Mouse (Mus musculus) 3134 (cell line): ENCODE measurements around the gene Hnrnpa2b1.
A peak's percentile ranks its signal among the peaks of the same experiment; 100 is the strongest.

Experiments
- DNase-seq: peaks from one replicate; pipeline ENCODE4 v3.0.0-alpha.2; 2011; ENCODE audit warnings: low spot score; ENCODE audit not compliant: insufficient read length; ENCODE audit errors: extremely low read depth

Hnrnpa2b1 gene

DNA sequence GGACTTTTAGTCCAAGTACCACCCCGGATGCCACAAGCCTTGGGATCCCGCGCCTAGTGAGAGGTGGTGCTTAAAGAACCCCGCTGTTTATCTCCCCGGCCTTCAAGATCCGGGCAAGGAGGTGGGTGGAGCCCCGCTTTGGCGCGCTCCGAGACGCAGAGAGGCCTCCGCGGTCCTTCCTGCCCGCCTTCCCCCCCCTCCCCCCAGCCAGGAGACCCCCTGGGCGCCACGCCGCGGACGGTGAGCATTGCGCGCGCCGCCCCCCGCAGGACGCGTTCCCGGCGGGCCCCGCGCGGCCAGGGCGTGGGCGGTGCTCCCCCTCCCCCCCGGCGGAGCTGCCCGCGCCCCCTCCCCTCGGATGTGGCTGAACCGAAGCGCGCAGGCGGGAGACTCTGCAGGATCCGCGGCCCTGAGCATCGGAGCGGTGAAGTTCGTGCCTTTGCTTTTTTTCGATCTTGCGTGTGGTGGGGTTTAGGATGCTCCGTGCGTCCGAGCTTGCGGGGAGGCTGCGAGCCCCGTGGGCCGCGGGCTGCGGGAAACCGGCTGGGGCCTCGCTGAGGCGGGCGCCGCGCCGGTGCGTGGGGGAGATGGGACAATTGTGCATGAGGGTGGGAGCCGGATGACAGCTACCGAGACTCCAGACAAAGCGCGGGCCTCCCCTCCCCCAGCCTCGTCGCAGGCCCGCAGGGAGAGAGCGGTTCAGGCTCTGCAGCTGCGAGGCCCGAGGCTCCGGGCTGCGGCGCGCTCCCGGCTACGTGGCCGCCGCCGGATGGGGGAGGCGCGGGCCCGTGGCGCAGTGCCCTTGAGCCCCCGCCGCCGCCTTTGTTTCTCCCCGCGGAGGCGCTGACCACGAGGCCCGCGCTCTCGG, 851 bp upstream of the Hnrnpa2b1 start, which contains the start of gene Cbx3:
Cbx3 (plus strand) TSS at position 50 of the 868 bp plus-strand sequence.
- DNase-seq, result peak; percentile 76

DNA sequence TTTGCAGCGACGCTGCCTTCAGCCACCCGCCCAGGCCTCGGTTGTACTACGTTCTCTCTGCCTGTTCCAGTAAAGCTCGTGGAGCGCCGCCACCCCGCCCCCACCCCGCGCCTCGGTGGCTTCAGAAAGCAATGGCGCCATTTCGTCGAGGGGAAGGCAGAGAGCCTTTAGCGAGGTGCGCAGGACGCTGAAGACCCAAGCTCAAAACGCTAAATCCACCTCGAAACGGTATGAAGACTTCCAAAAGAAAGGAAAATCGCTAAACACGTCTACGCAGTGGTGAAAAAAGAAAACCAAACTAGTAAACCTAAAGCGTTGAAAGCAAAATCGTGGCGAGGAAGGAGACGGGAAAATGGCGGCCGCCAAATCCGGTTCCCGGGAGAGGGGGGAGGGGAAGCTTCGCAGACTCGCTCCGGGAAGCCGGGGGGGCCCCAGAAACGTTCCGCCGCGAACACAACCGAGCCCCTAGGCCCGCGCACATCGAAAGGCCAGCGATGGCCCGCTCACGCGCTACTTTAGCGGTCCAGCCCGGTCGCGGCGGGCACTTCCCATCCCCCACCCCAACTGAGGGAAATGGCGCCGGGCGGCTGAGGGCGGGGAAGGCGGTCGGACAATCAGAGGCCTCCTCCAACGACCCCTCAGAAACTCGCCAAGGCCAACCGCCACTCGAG, 668 bp downstream of the Hnrnpa2b1 start:
- peak; percentile 75 for DNase-seq

DNA sequence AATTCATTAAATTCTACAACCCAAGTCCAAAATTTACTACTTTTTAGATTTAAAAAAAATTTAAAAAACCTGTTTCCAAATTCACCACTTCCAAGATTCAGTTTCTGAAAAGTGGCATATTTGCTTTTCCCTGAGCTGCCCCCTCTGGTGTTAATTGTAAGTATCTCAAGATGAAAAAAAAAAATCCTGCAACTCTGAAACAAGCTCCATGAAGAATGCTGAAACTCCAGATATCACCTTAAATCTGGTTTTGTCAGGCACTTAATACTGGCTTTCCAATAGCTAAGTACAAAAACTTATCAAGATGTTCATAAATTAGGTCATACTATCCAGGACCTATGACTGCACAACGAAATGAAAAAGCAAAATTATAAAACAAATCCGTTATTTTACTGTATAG, 2.0 kb downstream of the Hnrnpa2b1 start:
- no peak for DNase-seq

DNA sequence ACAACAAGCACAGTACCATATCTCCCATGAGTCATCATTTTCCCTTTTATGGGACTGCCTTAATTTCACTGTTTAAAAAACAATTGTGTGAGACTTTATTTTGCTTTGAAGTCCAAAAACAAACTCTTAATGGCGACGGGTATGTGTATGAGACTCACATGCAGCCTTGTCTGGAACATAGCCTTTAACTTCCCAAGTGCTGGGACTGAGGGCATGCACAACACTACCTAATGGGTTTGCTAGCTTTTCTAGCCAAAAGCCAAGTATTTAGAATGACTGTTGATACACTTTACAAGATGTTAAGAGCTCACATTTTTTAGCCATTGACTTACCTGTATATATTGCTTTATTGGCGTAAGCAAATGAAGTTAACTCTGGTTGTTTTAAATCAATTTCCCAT, 9.3 kb downstream of the Hnrnpa2b1 start:
- no peak for DNase-seq

DNA sequence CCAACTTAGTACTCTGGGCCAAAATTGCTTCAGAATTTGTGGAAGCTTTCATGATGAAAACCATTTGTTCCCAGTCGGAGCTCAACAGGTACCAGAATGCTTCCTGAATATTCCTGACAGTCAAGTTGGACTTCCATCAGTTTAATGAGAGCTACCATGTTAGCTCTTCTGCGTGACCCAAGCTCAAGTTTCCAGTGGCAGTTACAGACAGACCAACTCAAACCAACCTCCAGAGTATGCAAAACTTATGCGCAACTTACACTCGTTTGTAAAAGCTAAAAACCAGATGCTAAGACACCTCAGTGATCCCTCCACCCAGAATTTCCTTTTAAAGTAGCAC, 9.7 kb downstream of the Hnrnpa2b1 start:
- no peak for DNase-seq

DNA sequence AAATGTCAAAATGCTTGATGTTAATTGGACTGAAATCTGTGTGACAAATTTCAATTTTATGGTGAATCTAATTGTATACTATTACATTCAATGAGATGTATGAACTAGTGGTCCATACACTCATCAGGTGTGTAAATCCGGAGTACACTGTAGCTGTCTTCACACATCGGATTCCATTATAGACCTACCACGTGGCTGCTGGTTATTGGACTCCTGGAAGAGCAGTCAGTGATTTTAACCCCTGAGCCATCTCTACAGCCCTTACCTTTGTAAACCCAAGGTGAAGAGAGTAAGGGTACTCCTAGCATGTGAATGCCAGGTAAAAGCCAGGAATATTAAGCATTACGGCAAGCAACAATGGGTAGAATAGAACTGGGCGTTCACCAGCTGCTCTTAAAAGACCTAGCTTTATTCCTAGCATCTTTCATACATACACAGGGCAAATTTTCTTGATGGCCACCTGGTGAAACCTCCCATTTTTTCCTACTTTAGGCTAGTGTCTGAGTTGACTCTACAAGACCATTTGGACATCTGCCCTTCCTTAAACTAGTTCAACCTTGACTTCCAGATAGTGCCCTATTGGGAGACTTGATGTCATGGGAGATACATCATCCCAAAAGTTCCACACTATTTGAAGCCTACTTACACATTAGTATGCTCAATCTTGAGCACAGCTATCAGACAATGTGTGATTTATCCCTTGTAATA, 10.2 kb downstream of the Hnrnpa2b1 start:
- DNase-seq, result no peak

DNA sequence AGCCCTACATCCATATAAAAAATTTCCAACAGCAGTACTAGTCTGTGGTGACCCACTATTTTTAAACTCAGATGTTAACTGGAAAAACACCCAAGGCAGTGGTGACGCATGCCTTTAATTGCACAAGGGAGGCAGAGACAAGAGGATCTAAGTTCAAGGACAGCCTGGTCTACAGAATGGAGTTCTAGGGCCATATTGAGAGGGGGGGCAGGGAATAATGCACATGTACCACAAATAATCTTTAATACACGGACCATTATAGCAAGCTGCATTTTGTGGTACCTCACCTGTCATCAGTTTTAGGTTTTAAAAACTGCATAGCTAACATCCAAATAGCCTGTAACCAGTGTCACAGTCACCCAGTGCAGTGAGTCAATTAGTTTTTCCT, 10.8 kb downstream of the Hnrnpa2b1 start:
- no peak for DNase-seq

DNA sequence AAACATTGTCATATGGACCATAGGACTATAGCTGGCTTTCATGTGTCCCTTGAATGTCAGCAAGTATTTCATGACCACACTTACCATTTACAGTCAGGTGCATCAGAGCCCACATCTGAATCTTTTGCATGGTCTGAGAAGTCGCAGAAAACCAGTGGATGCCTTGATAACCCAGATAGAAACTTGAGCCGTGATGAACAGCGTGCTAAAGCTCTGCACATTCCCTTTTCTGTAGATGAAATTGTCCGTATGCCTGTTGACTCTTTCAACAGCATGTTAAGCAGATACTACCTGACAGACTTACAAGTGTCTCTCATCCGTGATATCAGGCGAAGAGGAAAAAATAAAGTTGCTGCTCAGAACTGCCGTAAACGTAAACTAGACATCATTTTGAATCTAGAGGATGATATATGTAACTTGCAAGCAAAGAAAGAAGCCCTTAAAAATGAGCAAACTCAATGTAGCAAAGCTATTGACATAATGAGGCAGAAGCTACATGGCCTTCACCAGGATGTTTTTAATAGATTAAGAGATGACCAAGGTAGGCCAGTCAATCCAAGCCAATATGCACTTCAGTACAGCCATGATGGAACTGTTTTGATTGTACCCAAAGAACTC, 11.8 kb downstream of the Hnrnpa2b1 start:
- no peak for DNase-seq

DNA sequence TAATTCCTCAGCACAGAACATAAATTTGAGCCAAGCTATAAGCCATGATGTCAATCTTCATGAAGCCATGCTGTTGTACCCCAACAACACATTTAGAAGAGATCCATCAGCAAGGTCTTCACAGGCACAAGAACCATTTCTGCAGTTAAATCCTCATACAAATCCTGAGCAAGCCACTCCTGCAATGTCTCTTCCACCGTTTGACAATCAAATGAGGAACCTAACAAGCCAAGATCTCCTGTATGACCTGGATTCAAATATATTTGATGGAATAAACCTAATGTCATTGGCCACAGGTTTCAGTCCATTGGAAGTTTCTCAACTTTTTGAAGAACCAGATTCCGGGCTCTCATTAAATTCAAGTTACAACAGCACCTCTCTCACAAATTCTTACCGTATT, 12.4 kb downstream of the Hnrnpa2b1 start:
- DNase-seq, result no peak

DNA sequence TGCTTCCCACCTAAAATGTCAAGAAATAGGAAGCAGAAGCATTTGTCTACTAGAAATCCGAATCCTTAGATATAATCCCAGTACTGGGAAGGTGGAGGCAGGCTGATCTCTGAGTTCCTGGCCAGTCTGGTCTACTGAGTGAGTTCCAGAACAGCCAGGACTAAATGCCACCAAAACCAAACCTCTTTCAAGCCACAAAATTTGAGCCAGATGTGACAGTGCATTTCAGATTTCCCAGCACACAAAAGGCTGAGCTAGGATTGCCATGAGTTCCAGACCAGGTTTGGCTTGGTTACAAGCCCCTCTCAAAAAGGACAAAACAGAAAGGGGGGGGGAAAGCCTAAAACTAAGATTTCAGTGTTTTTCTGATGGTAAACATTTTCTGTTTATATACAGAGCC, 13.5 kb downstream of the Hnrnpa2b1 start:
- no peak for DNase-seq

DNA sequence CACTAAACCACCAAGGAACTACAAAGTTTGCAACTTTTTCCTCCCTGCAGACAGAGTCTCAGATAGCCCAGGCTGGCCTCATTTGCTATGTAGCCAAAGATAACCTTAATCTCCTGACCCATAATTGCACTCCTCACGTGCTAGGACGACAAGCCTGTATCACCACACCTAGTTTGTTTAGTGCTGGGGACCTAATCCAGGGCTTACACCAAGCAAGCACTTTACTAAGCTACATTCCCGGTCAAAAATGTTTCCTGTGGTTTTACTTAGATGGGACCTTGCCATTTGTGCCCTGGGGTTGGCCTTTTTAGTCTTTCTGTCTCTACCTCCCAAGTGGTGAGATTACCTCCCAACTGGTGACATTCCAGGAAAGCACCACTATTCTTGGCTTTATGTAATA, 14.7 kb downstream of the Hnrnpa2b1 start:
- DNase-seq, result no peak

DNA sequence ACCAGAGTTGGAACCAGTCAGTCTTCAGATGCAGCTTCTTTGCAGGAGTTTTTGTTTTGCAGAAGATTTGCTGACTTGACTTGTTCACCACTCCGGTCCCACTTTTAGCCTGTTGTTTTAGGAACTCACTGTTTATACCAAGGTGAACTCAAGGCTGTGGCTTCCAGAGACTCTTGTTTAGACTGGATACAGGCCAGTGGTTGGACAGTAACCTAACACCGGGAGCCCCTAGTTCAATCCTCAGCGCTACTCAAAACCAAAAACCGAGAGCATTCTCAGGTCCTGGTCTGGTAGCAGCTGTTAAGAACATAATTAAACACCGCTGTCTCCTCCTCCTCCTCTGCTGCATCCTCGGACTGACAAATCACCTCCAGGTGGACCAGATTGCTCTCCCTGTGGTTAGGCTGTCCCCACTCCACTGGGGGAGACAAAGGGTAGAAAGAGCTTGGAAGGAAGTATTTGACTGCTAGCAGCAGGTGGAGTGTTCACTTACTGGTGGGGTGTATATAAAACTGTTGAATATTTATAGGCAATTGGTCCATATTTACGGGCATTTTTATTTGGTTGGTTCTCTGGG, 16.7 kb downstream of the Hnrnpa2b1 start:
- no peak for DNase-seq

DNA sequence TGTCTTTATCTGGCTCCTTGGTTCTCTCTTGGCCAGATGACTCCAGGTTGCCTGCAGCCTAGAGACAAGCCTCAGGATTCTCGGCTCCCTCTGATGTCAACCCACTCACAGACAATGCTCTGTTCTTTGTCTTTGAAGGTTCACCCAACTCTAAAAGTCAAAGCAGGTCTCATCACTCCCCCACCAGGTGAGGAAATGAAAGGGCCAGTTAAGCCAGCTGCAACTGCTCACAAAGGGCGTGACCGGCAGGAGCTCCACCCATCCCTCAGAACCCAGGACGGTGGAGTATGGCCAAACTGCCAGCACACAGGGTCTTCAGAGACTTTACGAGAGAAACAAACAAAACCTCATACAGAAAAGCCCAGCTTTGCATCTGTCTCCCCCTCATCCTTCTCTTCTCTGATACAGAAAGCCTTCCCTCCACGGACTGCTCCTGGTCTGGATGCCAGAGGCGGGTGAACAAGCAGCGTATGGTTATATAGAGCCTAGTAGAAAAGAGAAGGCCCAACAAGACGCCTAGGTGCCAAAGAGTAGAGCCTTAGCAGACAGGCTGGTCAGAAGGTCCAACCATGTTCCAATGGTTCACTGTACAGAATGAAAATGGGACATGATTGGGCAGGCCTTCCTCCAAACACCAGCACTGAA, 27.4 kb downstream of the Hnrnpa2b1 start:
- DNase-seq, result no peak

DNA sequence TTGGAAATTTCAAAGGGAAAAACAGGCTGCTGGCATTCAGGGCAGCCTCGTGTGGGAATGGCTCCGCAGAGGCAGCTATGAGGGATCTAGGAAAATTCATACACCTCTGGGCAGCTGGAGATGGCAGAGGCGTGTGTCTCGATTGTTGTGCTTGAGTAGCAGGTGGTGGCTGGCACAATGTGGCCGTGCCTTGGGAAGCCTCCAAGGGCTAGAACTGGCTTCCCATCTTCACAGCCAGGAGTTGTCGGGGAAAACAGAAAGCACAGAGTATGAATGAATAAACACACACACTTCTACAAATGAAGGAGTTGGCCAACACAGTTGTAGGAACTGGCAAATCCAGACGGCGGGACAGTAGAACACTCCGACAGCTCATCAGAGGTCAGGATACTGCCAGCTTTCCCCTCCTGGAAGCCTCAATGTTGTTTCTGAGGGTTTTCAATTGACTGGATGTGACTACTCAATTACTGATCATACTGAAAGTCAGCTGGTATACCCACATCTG, 30.8 kb downstream of the Hnrnpa2b1 start:
- DNase-seq, result no peak

DNA sequence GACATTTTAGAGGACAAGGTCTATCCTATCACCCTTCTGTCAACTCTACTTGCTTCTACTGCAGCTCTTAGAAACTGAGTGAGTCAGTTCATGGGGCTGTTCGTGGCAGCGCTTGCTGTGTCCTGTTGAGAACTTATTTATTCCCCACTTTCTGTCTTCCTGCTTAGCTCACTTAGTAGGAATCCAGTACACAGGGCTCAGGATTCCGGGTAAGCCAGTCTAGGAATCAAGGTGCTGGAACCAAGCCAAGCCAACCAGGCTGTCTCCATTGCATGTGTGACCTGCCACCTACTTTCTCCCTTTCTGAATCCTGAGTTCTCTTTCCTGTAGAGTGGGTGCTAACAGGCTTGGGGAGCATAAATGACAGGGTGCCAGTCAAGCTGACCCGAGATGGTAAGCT, 32.0 kb downstream of the Hnrnpa2b1 start:
- no peak for DNase-seq

DNA sequence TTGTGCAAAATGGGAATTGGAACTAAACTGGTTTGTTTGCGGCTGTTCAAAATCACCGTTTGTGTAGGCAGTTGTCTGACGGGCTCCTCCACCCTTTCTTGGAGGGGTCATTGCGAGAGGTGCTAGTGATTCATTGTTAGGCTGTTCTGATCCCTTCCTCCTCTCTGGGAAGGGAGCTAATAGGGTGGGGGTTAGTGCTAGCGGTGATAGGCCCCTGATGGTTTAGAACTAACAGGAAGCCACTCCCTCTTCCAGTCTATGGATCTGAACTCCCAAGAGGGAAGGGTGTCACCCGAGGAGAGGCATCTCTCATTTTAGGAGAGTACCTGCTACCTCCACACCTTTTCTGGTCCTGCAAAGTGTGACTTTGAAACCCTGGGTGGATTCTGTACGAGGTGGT, 35.4 kb downstream of the Hnrnpa2b1 start:
- no peak for DNase-seq

DNA sequence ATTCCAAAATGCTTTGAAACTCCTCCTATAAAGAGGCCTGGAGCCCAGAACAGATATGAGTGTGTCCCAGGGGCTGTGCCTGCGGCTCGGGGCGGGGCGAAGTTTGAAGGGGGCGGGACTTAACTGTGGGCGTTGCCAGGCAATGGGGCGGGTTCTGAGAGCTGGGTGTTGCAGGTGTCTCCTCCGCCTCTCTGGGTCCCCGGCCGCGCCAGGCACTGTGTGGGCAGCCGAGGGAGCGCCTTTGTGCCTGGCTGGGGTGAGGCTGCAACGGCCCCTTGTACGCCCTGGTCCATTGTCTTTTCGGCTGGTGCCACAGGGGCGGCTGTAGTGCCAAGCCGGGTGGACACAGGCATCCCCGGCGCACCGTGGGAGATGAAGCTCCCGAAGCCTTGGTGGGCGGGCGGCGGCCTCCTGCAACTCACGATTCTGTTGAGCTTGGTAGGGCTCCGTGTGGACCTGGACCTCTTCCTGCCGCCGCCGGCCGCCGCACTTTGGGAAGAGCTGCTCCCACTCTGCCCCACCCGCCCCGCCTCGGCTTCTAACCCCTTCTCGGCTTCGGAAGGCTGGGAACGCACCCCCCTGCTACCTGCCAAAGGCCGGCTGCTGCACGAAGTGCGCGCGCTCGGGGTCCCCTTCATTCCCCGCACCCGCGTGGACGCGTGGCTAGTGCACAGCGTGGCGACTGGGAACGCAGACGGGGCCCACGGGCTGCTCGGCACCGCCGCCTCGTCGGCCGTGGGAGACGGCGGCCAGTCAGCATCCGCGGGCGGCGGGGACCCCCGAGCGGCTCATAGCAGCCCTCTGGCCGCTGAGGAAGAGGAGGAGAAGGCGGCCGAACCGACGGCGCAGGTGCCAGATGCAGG, 36.9 kb downstream of the Hnrnpa2b1 start, which contains the start of gene Nfe2l3:
Nfe2l3 (plus strand) TSS at position 136 of the 863 bp plus-strand sequence.
- DNase-seq, result no peak

DNA sequence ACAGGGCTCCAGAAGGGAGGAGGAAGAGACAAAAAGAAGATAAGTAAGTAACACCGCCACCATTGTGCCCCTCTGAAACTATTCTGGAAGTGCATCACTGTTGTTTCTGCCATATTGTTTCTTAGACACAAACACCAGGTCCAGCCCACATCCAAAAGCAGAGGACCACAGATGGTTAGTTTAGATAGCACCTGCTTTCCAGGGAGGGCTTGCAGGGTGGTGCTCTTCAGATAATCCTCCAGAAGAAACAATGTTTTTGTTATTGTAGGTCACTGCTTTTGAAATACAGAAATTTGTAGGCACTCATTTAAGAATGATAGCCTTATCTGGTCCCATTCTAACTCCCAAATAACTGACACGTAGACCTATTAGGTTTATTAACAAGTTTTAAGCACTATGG, 45.2 kb downstream of the Hnrnpa2b1 start:
- DNase-seq, result no peak

DNA sequence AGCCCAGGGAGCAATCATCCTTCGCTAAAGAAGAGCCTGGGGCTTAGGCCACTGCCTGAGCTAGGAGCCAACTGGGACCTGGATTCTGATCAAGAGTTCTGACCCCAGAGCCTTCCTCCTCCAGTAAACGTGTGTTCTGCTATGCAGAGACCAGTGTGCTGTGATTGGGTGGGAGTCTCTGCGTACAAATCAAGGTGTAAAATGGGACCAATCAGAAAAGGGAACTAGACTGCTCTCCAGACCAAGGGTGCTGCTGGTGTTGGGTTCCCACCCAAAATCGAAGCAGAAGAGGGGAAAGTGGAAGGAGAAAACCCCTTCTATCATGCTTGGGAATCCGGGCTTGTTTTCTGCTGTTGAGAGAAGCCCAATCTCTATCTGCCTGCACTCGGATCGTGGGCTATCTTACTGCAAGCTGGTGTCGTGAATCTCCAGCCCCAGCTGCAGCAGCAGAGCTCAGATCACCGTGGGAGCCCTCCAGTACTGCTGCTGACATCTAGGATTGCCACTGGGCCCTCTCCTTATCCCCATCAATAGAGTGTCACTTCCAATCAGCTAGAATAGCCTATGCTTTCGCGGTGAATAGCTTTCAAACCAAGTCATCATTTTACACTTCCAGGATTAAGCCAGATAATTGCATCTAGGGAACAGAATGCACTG, 46.1 kb downstream of the Hnrnpa2b1 start:
- DNase-seq, result no peak
